Mouse (Mus musculus) v-Abl transformed pro-B cells (cell line): Measurements from ENCODE around the gene Gm33543.

Source experiments
- in situ Hi-C, 2 experiments: fragments of 400-800 bp; cut with MboI; formaldehyde crosslinking; loops; one replicate each; pipeline ENCODE4 v1.15.1; 2025; ENCODE audit not compliant: unreplicated experiment in 2 of 2

Gene Gm33543

GRCm38 (mm10) chr10:95779801-95780385 lies 62.8 kb downstream of the Gm33543 start:
- in situ Hi-C loops: no loop called here

- in situ Hi-C loops: no loop called here
Observed at GRCm38 (mm10) chr10:95778622-95779021, 64.1 kb downstream of the Gm33543 start.

GRCm38 (mm10) chr10:95777701-95778320 lies 64.9 kb downstream of the Gm33543 start:
- in situ Hi-C loops: no loop called here

- in situ Hi-C loops: no loop called here
Observed at GRCm38 (mm10) chr10:95777071-95777470, 65.7 kb downstream of the Gm33543 start.

- in situ Hi-C loops: no loop called here
Observed at GRCm38 (mm10) chr10:95774856-95775255, 67.9 kb downstream of the Gm33543 start.

GRCm38 (mm10) chr10:95774001-95774628 lies 68.6 kb downstream of the Gm33543 start:
- in situ Hi-C loops: no loop called here
